Mouse (Mus musculus): ENCODE results near the gene Src.

GRCm38 (mm10) chr2:157392331-157392730 is 25.9 kb upstream of the Src start:
- TF ChIP-seq CTCF (IDR thresholded peaks at IDR 0.05; ENCODE audit: extremely low read depth, insufficient read depth, low read length) (no peak), POLR2A (IDR thresholded peaks at IDR 0.05; ENCODE audit: extremely low read depth, insufficient read depth, low read length) (no peak)

Measured in cortical plate, adult 2 months (tissue).